Mouse (Mus musculus): ENCODE data around the gene Smap1.

Gene Smap1

DNA sequence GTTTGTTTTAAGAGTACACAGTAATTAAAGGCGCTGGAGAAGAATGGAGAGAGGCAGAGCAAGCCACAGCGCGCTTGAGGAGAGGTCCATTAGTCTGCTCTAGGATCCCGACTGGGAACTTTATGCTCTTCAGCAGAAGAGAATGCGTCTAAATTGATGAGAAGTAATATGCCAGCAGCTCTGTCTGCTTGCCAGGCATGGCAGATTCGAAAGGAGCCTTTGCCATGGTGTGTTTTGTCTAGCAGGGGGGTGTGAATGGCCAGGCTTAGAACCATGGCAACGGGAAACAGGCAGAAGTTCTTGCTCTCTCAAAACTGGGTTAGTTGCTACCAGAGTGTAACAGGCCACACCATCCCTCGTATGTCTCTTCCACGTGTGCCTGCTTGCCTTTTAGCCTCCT lies 87.3 kb downstream of the Smap1 start:
- DNase-seq (ENCODE audit: low spot score), result no peak

DNA sequence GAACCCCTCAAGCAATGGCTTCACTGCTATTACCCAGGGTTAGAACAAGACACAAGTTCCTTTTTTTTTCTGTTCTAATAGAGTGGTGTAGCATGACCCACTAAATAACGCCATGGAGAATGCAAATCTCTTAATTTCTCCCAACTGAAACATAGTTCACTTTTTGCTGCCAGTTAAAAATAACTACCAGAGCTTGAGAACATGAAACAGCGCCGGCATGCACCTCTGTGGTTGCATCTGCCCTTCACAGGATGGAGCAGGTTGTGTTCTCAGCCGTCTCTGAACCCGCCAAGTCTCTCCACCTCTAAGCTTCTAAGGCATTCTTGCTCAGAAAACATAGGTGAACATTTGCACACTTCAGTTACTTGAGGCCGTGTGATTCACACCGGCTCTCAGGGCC lies 87.9 kb downstream of the Smap1 start:
- DNase-seq (ENCODE audit: low spot score), result no peak

DNA sequence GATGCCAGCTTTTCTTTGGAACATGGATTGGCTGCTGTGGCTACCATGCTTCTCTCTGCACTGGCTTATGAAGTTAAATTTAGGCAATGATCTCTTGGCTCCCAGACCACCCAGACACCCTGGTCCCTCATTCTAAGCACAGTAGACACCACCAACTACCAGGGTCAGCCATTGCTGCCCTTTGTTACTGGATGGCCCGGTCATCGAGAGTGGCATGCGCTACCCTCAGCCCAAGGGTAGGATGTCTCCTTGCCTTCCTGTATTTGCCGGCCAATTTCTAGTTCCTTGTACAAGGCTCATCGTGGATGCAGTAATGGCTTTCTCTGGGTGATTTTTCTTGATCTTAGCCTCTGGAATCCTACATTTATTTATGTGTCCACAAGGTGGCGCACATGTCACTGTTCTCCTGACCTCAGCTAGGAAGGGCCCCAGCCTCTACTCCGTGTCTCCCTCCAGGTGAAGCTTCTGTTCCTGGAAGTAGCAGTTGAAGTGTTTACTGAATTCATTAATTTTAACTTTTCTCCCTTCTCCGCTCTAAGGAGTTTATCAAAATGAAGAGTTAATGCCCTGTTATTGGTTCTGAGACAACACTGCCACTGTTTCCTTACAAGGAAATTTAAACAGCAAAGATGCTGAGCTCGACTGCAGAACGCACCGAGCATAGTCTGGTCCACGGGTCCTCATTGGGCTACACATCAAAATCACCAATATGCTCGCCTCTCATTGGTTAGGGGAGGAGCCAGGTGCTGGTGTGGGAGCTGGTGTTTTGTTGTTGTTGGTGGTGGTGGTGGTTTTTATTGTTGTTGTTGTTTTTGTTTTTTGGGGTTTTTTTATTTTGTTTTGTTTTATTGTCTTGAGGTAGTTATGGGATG lies 95.0 kb downstream of the Smap1 start:
- no peak for DNase-seq (ENCODE audit: low spot score)

DNA sequence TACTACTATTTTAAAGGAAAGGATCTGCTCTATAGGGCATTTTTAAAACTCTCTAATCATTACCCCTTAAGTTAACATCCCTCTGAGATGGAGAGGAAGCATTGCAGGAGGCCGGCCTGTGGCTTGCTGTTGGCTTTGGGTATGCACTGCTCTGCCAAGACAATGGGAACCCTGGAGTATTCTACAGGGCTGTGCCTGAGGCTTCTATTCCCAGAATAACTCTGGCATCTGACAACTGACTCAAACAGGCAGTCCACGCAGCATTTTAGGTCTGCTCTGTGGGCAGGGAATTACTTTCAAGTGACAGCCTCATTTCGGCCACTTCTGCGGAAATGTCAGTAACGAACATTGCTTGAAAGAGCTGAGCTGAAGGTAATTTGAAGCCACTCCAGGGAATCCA lies 100.5 kb downstream of the Smap1 start:
- DNase-seq (ENCODE audit: low spot score), result no peak

DNA sequence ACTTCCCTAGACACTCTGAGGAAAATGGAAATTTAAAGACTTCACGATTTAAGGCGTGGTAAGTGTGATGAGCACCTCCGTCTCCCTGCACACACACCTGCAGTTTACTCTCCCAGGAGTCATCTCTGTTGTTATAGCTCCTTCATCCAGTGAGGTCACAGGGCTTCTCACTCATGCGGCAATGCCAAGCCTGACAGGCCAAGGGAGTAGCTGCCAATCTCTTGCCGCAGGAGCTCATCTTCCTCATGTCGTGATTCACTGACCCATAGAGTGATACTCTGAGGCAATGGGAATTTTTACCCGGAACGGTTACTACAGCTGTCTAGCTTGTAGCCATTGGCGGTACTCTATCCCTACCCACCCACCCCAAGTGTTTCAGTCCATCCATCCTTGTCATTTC lies 123.8 kb downstream of the Smap1 start:
- no peak for DNase-seq (ENCODE audit: low spot score)
